Mouse (Mus musculus) T-helper 1 cell (primary cell): ENCODE data around the gene Rtn4.
"Not testable (repeated sequence)": the region's sequence is repeated elsewhere in the genome, so short reads cannot be mapped to it uniquely, and the experiment has no call there.

ENCODE experiments used
- in situ Hi-C: fragments of 300-600 bp; cut with MboI, MseI; formaldehyde crosslinking; loops from one replicate; pipeline ENCODE4 v1.15.1; 2025; ENCODE audit warnings: high pct_unique_total_duplicates

Rtn4 gene

GRCm38 (mm10) chr11:29692683-29693272 is at the start of gene Rtn4:
Gene Rtn4 (plus strand): TSS chr11:29692947.
- in situ Hi-C loops, result loop anchor here (5.0 kb wide), 2 partner anchors 145 to 1080 kb away; partner anchors contain the start of genes Clhc1, Psme4 and Rps27a

- in situ Hi-C loops, result no loop called here
These were observed 48.3 kb upstream of the Rtn4 start for GRCm38 (mm10) chr11:29644421-29644820.

DNA sequence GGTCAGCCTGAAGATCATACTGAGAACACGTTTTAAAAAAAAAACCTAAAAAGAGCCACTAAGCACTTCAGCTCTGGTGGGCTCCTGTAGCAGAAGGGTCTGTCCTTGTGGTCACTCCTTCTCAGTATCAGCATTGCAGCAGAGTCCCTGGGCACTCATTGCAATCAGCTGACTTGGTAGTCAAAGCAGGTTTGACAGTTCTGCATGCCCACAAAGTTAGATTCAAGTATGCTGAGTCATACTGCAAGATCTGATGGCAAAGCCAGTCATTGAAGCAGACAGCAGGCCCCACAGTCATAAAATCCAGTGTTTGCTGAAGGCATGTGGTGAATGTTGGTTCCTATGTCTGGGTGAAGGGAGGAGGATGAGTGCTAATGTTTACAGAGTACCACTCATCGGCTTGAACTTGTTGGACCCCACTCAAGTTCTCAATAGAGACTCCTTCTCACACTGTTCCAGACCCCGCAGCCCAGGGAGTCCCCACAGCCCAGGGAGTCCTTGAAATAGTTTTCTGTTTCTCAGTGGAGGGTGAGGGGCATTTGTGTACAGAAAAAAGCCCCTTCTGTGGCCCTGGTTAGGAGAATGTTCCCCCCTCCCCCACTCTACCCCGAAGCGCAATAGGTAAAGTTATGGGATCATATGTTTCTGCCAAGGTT is 47.2 kb upstream of the Rtn4 start:
- in situ Hi-C loops, result no loop called here

DNA sequence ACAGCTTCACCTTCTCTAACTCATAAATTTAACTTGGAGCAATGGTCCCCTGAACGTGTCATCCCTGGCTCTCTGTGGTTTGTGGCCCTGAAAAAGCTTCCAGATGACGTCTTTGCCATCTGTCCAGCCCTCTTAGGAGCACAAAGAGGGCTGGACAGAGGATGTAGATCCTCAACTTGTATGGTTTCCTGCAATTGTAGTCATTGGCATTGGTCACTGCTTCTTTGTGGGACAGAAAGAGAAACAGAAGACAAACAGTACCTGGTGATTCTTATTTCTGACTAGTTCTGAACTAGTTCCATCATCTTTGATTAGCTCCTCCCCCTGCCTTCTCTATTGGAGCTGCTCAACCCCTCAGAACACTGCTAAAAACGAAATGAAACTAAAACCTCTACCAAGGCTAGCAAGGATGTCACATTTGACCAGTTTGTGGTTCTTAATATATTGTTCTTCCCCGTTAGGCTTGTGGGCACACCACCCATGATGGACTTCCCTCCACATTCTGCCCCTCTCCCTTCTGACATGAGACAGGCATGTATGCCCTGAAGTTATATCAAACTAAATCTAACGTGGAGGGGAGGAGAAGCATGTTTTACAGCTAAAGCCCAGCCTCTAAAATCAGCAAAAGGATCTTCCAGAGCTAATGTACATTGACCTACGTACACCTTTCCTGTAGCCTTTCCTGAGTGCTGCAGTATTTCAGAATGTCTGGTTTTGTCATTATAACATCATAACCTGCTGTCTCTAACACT is 45.0 kb upstream of the Rtn4 start:
- in situ Hi-C loops, result no loop called here

GRCm38 (mm10) chr11:29655381-29655780 is 37.4 kb upstream of the Rtn4 start:
- in situ Hi-C loops, result not testable (repeated sequence)

DNA sequence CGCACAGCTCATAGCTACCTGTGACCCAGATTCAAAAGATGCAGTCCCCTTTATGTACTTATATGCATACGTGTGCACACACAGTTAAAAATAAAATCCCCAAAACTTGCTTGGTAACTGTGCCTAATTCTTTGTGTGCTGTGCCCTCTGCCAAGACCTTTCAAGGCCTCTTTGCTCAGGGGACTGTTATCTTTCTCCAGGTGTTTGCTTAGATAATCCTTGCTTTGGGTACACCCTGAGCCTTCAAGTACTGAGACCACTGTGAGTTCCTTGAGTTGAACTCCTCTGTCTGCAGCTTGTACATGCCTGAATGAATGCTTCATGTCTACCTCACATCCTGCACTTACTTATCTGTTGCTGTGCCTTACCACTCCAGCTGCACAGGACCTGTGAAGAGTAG is 32.0 kb upstream of the Rtn4 start:
- in situ Hi-C loops, result no loop called here

DNA sequence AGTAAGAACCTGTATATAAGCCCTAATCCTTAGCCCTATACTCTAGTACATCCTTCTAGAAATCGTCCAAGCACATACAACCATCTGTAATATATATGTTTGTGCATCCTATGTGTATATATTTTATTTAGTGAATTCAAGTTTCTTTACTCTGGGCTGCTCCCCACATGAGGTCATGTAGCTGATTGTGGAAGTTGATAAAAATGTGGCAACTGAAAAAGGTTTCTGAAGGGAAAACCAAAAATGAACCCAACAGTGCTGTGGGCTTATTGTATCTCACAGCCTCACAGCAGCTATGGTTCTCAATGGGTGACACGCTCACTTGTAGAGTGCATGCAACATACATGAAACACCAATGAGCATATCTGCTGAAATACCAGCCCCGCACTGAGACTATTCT is 25.1 kb upstream of the Rtn4 start:
- in situ Hi-C loops, result no loop called here

GRCm38 (mm10) chr11:29669706-29670105 is 23.0 kb upstream of the Rtn4 start:
- in situ Hi-C loops, result no loop called here

- in situ Hi-C loops, result no loop called here
These were observed 19.4 kb upstream of the Rtn4 start for GRCm38 (mm10) chr11:29673359-29673758.

- in situ Hi-C loops, result no loop called here
These were observed 16.0 kb upstream of the Rtn4 start for GRCm38 (mm10) chr11:29676718-29677117.

DNA sequence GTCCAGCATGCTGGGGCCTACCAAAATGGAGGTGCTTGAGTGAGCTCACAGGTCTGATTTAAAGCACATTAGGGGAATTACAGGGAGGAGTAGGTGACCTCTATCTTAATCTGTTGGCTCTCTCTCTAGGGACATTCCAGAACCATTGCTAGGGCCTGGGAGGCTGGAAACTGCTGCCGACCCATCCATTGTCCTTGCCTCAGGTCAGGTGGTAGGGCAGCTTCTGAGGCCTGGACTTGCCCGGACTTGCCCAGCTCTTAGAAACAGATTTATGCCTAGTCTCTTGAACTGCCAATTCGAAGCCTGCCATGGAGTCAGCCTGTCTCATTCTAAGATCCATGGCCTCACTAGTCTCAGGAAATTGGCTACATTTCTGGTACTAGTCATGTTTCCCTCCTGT is 12.8 kb upstream of the Rtn4 start:
- in situ Hi-C loops, result no loop called here

- in situ Hi-C loops, result no loop called here
These were observed 12.0 kb upstream of the Rtn4 start for GRCm38 (mm10) chr11:29680771-29681170.

DNA sequence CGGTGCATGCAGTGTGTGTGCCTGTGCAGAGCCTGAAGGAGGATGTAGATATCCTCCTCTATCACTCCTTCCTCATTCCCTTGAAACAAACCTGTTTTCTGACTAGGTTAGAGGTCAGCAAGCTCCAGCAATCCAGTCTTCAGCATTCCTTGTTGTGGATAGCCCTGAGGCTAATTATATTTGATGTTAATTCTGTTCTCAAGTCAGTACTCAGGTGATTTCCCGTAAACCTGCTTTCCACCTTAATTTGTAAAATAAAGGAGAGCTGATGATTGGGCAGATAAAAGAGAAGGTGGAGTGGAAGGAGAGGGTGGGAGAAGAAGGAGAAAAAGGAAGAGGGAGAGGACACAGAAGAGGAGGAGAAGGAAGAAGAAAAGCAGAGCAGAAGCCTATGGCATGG is 8.5 kb upstream of the Rtn4 start:
- in situ Hi-C loops, result no loop called here

DNA sequence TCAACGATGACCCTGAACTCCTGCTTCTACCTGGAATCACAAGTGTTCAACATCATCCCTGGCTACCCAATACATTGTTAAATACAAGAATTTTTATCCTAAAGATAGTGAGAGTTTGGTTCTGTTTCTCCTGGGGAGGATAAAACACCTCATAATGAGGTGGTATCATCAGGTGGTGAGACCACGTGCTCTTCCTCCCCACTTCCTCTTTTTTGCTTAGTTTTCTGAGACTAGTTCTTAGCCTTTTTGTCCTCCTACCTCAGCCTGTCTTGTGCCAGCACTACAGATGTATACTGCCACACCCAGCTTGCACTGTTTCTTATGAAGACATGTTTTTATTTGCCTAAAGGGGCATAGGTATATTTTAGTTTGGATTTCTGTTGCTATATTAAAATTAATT is 6.6 kb upstream of the Rtn4 start:
- in situ Hi-C loops, result no loop called here

GRCm38 (mm10) chr11:29691556-29691955 is 1.2 kb upstream of the Rtn4 start:
- in situ Hi-C loops, result loop anchor here (5.0 kb wide), 2 partner anchors 144 to 1081 kb away; partner anchors contain the start of genes Clhc1, Psme4 and Rps27a

- in situ Hi-C loops, result loop anchor here (5.0 kb wide), 2 partner anchors 145 to 1080 kb away; partner anchors contain the start of genes Clhc1, Psme4 and Rps27a
These were observed 550 bp upstream of the Rtn4 start for GRCm38 (mm10) chr11:29692111-29692682.

- in situ Hi-C loops, result loop anchor here (5.0 kb wide), 2 partner anchors 146 to 1079 kb away; partner anchors contain the start of genes Clhc1, Psme4 and Rps27a
These were observed 1.0 kb downstream of the Rtn4 start for GRCm38 (mm10) chr11:29693576-29694410.

DNA sequence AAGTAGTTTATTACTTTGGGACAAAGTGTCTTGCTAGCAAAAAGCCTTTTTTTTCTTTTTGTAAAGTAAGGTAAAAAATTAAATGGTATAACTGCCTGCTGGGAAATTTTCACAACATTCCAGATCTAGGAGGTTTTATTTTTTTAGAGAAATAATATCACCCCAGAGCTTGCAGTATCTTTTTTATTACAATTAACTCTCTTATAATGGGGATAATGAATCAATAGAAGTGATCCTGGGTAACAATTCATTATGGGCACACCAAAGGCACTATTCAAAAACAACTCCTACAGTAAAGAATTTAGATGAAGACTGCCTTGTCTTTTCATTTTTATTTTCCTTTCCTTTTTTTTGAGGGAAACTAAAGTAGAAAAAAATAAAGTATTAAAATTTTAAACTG is 2.0 kb downstream of the Rtn4 start:
- in situ Hi-C loops, result loop anchor here (5.0 kb wide), 2 partner anchors 147 to 1078 kb away; partner anchors contain the start of genes Clhc1, Psme4 and Rps27a

- in situ Hi-C loops, result no loop called here
These were observed 10.0 kb downstream of the Rtn4 start for GRCm38 (mm10) chr11:29702721-29703120.

DNA sequence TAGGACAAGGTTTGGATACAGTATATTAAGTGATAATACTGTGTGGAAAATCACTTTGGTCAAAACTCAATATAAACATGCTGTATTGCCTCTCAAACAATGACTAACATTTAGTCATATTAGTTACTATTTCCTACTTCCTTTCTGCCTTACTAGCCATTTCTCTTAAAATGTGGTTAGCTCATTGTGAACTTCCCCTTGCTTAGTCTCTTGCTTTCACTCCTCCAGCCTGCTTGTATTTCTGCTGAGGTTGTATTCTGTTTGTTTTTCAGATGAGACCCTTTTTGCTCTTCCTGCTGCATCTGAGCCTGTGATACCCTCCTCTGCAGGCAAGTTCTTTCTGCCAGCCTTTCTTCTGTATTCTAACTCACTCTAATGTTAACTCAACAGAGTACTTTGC is 12.5 kb downstream of the Rtn4 start:
- in situ Hi-C loops, result no loop called here

DNA sequence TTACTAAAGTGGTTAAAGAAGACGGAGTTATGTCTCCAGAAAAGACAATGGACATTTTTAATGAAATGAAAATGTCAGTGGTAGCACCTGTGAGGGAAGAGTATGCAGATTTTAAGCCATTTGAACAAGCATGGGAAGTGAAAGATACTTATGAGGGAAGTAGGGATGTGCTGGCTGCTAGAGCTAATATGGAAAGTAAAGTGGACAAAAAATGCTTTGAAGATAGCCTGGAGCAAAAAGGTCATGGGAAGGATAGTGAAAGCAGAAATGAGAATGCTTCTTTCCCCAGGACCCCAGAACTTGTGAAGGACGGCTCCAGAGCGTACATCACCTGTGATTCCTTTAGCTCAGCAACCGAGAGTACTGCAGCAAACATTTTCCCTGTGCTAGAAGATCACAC is 14.1 kb downstream of the Rtn4 start:
- in situ Hi-C loops, result no loop called here
